Mouse (Mus musculus): ENCODE measurements at regions not wholly inside any gene's neighbourhood (a gene's known extent, or its start where the extent isn't known, plus 50 kb on each side); places are given as distances from the start of the nearest gene placed in this dataset.

DNA sequence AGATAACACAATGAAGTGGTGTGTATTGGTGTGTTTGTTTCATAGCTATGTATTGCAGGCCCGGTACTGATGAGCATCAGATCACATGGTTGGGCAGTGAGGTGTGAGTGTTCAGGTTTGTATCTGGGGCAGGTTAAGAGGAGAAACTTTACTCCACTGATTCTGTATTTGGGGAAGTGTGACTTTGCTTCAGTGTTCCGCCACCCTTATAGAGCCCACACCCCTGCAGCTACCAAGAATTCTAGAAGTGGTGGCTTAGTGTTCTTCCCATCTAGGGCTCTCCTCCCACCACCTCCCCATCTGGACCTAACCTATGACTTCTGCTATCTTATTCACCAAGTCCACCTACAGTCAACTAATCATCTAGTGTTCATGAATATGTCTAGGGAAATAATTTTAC lies 160.4 kb upstream of the Zeb2 start:
- TF ChIP-seq CTCF (IDR thresholded peaks at IDR 0.05; ENCODE audit: extremely low read depth, insufficient read depth, insufficient read length, insufficient replicate concordance) = no peak
- TF ChIP-seq POLR2A (IDR thresholded peaks at IDR 0.05; ENCODE audit: low read depth, low read length) = no peak
